Mouse (Mus musculus): ENCODE measurements around the gene Tesc.

The Tesc gene

DNA sequence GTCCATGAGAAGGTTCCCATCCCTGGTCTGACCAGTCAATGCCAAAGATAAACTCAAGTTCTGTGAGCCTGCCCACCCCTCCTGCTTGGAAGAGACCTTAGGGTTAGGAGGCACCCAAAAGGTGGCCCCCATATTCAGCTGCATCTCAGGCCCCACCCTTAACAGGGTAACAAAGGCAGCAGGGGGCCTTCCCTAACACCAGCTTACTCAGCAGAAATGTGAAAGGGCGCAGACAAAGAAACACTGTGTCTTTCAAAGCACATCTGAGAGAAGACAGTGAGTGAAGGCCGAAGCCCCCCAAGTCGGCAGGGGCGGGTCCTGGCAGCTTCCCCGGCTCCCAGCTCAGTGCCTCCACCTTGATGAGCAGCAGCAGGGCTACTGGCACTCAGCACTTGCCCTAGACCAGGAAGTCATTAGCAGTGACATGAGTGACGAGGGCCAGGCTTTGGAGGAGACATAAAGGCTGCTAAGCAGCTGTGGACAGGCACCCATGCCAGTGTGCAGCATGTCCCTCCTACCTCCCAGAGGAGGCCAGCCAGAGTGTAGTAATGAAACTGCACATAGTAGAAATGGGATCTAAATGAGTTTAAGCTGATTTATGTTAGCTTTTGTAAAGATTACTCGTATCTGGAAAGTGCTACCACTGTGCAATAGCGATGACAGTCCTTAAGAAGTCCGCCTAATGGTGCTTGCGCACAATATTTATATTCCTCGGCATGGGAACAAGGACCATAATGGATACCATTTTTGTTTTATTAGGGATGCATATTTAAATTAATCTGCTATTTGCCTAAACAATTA, 71.7 kb downstream of the Tesc start:
- in situ Hi-C loops (cut with MboI, MseI): no loop called here

DNA sequence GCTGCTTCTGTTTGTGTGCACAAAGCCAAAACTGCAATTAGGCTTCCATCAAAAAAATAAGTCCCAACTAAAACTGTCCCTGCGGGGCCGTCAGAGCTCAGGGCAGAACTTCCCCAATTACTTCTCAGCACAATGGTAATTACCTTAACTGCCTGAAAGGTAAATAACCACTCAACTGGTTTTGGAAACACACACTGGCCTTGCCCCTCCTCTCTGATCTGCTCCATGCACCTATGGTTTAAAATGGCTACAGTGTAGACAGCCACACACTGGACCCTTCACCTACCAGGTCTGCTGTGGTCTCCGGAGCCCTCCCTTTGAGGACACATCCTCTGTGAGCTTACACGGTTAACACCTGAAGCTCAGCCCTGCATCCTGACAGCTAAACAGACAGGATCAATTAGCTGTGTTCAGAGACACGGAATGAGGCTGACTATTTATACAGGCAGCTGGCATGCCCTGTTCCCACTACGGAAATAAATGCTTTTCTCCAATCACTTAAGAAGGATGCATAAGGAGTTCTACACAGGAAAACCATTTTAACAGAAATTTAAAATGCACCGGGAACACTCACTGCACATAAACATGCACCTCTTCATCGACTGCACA, 72.4 kb downstream of the Tesc start:
- in situ Hi-C loops (cut with MboI, MseI): no loop called here

DNA sequence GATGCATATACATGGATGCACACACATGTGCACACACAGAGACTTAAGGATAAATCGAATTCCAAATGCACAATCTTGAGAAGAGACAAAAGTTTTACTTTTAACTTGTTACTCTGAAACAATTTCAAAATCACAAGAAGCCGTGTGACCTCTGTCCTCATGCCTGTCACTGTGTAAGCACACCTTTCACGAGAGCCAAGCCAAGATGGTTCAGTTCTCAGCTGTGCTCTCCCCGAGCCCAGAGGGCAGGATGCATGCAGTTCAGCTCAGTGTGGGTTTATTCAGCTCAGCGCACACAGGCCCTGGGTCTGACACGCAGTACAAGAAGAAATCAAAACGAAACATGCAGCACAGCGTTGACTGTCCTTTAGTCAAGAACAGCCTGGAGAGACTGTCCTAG, 78.0 kb downstream of the Tesc start:
- in situ Hi-C loops (cut with MboI, MseI): no loop called here

DNA sequence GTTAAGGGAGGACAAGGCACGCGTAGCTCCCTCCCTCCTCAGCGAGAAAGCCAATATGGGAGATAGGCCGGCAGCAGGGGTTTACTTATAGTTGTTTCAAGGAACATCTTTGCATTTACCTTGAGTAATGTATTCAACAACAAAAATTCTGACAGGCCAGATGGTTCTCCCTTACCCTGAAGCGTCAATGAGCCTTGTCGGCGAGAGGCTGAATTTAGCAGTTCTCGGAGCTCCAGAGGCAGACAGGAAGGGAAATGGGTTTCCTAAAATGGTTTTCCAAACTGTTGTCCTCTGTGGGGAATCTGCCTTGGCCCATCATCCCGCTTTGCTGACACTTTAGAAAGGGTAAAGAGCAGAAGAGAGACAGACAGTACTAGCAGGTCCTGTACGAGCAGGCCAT, 79.1 kb downstream of the Tesc start:
- in situ Hi-C loops (cut with MboI, MseI): no loop called here

DNA sequence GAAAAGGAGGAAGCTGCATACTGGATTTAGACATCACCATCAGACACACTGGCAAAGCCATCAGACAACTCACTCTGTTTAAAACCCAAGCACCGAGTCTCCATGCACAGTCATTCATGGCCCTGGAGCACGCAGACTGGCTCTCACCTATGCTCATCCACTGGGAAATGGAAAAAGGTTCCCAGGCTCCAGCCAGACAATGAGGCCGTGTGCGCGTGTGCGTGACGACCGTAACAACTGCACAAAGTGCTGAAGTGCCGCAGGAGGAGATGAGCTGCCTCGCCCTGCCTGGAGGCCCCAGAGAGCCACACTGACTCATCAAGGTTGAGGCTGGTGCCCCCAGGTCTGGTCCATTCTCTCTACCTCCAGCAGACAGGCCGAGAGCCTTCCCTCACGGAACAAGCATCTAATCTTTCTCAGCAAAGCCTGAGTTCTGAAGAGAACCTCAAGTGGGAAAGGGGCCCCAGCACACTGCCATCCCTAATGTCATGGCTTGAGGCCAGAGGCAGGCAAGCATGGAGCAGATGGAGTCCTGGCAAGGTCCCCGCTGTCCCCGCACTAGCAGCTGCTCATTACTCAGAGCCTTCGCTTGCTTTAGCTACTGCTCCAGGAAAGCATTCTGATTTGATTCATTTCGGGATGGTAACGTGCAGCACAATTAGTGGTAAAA, 80.7 kb downstream of the Tesc start:
- in situ Hi-C loops (cut with MboI, MseI): no loop called here

DNA sequence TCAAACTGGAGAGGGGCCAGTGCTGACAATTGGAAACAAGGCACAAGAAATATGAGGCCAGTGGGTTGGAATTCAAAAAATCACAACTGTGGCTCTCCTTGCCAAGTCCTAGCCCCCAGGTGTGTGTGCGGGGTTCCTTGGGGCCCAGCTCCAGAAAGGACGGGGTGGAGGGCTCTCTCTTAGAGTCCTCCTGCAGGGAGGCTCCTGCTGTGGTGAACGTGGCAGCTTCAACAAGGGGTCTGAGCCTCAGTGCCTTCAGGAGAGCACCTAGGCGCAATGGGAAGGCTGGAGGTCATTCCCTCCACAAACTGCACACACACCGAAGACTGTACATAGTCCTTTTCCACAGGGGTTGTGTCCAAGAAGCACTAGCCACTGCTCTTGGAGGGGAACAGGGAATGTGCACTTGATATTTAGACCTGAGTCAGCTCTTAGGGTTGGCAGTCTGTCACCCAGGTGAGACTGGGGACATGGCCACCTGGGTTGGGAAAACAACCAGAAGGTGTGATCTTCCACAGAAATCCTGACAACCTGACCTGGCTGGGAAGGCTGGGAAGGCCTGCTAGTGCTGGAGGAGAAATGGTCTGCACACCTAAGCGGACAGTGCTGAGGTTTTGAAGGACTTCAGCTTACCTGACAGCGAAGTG, 81.4 kb downstream of the Tesc start:
- in situ Hi-C loops (cut with MboI, MseI): no loop called here
